Mouse (Mus musculus) heart, embryonic 16.5 days (tissue): ENCODE measurements around the gene Spef1. TPM values are rescaled to one million over a fixed set of nuclear protein-coding genes. Genes with fewer than 3 reads are reported as not detected.
A peak's percentile ranks its signal among the peaks of the same experiment; 100 is the strongest.

ENCODE experiments used
- ATAC-seq: fragments of 200-750 bp; cut with Nextera tagmentation; replicated peaks from 2 replicates; pipeline ENCODE4 v1.8.0; 2017; ENCODE audit warnings: moderate number of reproducible peaks; ENCODE audit not compliant: insufficient read depth, low FRiP score; ENCODE audit errors: extremely low read depth
- H3K27ac ChIP-seq: fragments of 300-500 bp; sonication (generic); 2 replicates; pipeline ENCODE4 v1.5.1; 2014; ENCODE audit warnings: mild to moderate bottlenecking, low read length, control low read depth, moderate library complexity
- H3K27me3 ChIP-seq: fragments of 300-500 bp; sonication (generic); 2 replicates; pipeline ENCODE4 v1.6.1; 2014; ENCODE audit warnings: low read length, mixed read lengths; ENCODE audit not compliant: control insufficient read depth, insufficient read depth
- H3K36me3 ChIP-seq: fragments of 300-500 bp; sonication (generic); 2 replicates; pipeline ENCODE4 v1.6.1; 2014; ENCODE audit not compliant: control insufficient read depth, insufficient read depth
- H3K4me1 ChIP-seq: fragments of 300-500 bp; sonication (generic); 2 replicates; pipeline ENCODE4 v1.6.1; 2014; ENCODE audit warnings: low read length, mixed read lengths; ENCODE audit not compliant: control insufficient read depth, insufficient read depth
- H3K4me2 ChIP-seq: fragments of 300-500 bp; sonication (generic); 2 replicates; pipeline ENCODE4 v1.6.1; 2014; ENCODE audit warnings: low read depth, mild to moderate bottlenecking, control low read depth, low read length
- H3K4me3 ChIP-seq: fragments of 300-500 bp; sonication (generic); 2 replicates; pipeline ENCODE4 v1.5.1; 2014; ENCODE audit warnings: mild to moderate bottlenecking, control low read depth, low read length
- H3K9ac ChIP-seq: fragments of 300-500 bp; sonication (generic); 2 replicates; pipeline ENCODE4 v1.6.1; 2014; ENCODE audit warnings: low read length, control low read depth
- H3K9me3 ChIP-seq: fragments of 300-500 bp; sonication (generic); replicated peaks from 2 replicates; pipeline ENCODE4 v1.6.1; 2016; ENCODE audit warnings: low read length; ENCODE audit not compliant: control insufficient read depth
- WGBS: fragments of 180-500 bp; shearing (Covaris S2); extraction: QIAGEN DNeasy Blood & Tissue Kit; methylation state at CpG from one replicate; pipeline ENCODE4 v1.1.7; 2014; 5-methylcytosine and 5-hydroxymethylcytosine counted together
- polyA plus RNA-seq: library from polyadenylated mRNA; unstranded; fragments of >200 nt; fragmentation: Nextera tagmentation; extraction: Ambion mirVana; gene quantifications from 2 replicates; pipeline ENCODE4 v1.2.1, GENCODE M21; 2015

Spef1 gene
- polyA plus RNA-seq, 1 experiment from 2014 or later, result 2.0 TPM

GRCm38 (mm10) chr2:131128211-131128610, 58.9 kb downstream of the Spef1 start:
- H3K4me2 ChIP-seq, result peak overlapping the region; percentile 89
- no peak overlapping the region; the same call in none of the 2 replicates for H3K27ac ChIP-seq
- peak overlapping the region; percentile 87 for H3K9ac ChIP-seq
- peak overlapping the region; percentile 71 for H3K4me3 ChIP-seq
- H3K27me3 ChIP-seq, result no peaks in the 10 kb centered on the region; the same call in 1 of the 2 replicates
- no peak for ATAC-seq
- peaks cover 13% of the 10 kb centered on the region for H3K4me1 ChIP-seq
- no peaks in the 10 kb centered on the region for H3K9me3 ChIP-seq
- 76% methylated on average over 5 of the region's 5 CpGs for WGBS
- no peaks in the 10 kb centered on the region for H3K36me3 ChIP-seq

DNA sequence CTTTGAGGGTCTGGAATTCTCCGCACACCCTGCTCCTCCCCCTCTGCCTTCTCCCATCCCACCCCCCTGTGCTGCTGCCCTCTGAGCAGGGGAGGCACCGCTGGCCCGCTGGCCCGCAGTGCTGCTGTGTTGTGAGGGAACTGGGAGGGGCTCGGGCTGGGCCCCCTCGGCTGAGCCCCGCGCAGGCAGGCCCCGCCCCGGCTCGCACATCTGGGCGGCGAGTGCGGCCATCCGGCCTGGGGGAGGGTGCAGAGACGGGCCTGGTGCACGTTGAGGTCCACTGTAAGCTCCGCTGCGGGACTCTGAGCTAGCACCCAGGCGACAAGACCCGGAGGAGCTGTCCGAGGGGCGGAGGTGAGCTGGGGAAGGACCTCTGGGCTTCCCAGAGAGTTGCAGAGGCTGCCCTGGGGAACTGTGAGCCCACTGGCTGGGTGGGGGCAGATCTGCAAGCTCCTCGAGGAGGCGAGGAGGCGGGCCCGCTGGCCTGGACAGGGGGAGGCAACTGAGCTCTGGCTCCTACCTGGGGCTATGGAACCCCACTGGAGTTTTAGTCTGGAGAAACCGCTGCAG, 59.8 kb downstream of the Spef1 start, which contains the start of gene Hspa12b:
Hspa12b (plus strand) TSS at position 120 of the 570 bp plus-strand sequence.
- Histone ChIP-seq H3K4me2 (peak within 1 kb of the TSS; percentile 89), H3K9ac (peak within 1 kb of the TSS; percentile 87), H3K9me3 (no peaks in the 10 kb centered on the region), H3K4me3 (peak within 1 kb of the TSS; percentile 71), H3K36me3 (no peaks in the 10 kb centered on the region), H3K27me3 (no peaks in the 10 kb centered on the region; the same call in 1 of the 2 replicates), H3K4me1 (peaks cover 13% of the 10 kb centered on the region; the same call in 1 of the 2 replicates), H3K27ac (peak within 1 kb of the TSS; percentile 73)
- WGBS, result under 1% methylated on average over 28 of the region's 28 CpGs
- peak; percentile 96 for ATAC-seq

DNA sequence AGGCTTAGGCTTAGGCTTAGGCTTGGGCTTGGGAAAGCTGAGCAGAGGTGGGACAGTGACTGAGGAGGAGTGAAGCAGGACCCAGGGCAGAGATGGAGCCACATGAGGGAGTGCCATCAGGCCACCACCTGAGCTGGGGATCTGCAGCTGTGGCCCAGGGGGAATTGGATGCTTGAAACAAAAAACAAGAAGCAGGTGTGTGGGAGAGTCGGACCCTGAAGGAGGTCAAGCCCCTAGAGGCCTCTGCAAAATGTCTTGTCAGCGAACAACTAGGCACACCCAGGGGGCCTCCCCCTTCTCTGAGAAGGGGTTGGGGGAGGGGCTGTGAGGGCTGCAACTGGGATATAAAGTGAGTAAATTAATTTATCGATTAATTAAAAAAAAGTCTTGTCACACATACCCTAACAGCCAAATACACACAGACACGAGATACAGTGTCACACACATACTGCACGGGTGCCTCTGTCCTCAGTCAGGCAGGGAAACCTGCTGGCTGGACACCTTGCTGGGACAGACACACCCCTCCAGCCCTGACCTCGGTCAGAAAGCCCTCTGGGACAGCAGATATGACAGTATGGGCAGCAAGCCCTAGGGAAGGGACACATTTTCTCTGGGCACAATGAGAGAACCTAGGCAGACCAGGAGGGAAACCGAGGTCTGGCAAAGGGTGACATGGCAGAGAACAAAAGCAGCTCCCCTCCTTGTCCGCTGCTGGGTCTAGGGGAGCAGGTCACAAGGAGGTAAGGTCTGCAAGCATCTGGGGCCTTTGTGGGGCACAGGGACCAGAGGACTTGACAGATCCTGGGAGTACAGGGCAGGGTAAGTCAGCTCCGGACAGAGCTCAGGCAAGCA, 60.9 kb downstream of the Spef1 start:
- Histone ChIP-seq H3K4me1 (peaks cover 13% of the 10 kb centered on the region; the same call in 1 of the 2 replicates), H3K27me3 (no peaks in the 10 kb centered on the region; the same call in 1 of the 2 replicates), H3K4me3 (no peak overlapping the region), H3K27ac (no peak overlapping the region), H3K9ac (no peak overlapping the region; the same call in 1 of the 2 replicates), H3K36me3 (no peaks in the 10 kb centered on the region), H3K4me2 (no peak overlapping the region), H3K9me3 (no peaks in the 10 kb centered on the region)
- WGBS, result 64% methylated on average over 9 of the region's 9 CpGs
- no peak for ATAC-seq

DNA sequence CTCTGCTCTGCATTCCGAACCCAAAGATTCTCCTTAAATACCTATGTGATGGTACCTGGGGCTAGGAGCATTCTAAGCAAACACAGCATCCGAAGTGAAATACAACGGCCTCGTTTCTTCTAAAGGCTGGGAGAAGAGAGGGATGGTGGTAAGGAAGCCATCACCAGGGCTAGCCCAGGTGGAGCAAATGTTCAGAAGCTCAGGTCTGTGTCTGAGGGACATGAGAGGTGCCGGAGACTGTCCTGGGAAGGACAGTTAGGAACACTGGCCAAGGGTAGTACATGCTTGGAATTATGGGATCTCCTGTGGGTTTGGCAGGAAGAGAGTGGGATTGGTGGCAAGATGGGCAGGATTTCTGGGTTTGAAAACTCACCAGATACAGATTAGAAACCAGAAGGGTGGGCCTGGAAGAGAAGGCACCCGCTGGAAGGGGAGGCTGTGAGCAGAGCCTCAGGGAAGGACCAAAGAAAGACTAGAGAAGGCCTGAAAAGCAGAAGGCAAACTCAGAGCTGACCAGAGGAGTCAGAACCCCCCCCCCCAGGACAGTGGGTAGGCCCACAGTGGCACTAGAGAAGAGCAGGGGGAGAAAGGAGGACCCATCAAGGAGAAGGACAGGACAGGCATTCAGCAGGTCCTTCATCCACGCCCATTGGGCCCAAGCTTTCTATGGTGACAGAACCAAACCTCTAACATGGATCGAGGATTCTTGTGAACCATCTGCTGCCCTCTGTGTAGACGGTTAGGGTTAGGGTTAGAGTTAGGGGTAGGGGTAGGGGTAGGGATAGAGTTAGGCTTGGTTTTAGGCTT, 61.7 kb downstream of the Spef1 start:
- no peak overlapping the region for H3K27ac ChIP-seq

DNA sequence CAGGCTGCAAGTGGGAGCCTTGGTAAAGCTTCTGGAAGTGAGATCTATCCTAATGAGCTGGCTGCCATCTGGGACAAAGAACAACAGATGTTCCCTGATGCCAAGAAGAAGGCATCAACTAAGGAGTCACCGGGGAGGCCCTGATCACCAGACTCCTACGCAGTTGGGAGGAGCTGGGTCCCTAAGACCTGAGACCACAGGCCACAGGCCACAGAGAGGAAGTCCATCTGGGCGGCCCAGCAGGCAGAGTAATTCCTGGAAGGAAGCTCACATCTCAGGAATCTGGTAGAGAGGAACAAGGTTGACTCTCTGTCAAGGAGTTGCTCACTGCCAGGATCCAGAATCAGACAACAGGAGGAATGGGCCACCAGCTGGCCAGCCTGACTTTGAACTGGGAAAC, 62.9 kb downstream of the Spef1 start:
- Histone ChIP-seq H3K9me3 (no peaks in the 10 kb centered on the region), H3K4me2 (no peak overlapping the region), H3K4me3 (no peak overlapping the region), H3K9ac (no peak overlapping the region), H3K4me1 (peaks cover 13% of the 10 kb centered on the region; the same call in 1 of the 2 replicates), H3K36me3 (no peaks in the 10 kb centered on the region), H3K27ac (peak overlapping the region; percentile 55; the same call in 1 of the 2 replicates), H3K27me3 (no peaks in the 10 kb centered on the region; the same call in 1 of the 2 replicates)
- no peak for ATAC-seq
- WGBS, result 61% methylated on average over 3 of the region's 3 CpGs

More for the DNA sequence above, 61.7 kb downstream of the Spef1 start:
- no peak for ATAC-seq
- H3K4me2 ChIP-seq, result no peak overlapping the region
- no peak overlapping the region for H3K9ac ChIP-seq
- no peaks in the 10 kb centered on the region for H3K9me3 ChIP-seq
- 87% methylated on average over 9 of the region's 9 CpGs for WGBS
- no peak overlapping the region for H3K4me3 ChIP-seq
- H3K27me3 ChIP-seq, result no peaks in the 10 kb centered on the region; the same call in 1 of the 2 replicates
- H3K4me1 ChIP-seq, result peaks cover 13% of the 10 kb centered on the region; the same call in 1 of the 2 replicates
- H3K36me3 ChIP-seq, result no peaks in the 10 kb centered on the region

Other genes with a start within 250 kb of the Spef1 start
- gene Gfra4, start 144.2 kb downstream of the Spef1 start, polyA plus RNA-seq, result 1.8 and 3.0 TPM in 2 replicates
- gene Adam33, start 123.5 kb downstream of the Spef1 start, polyA plus RNA-seq, result 16.9 and 17.3 TPM in 2 replicates
- gene Siglec1, start 100.5 kb downstream of the Spef1 start, polyA plus RNA-seq, result 0.46 and 0.49 TPM in 2 replicates
- gene Hspa12b, start 60.0 kb downstream of the Spef1 start, polyA plus RNA-seq, result 11.6 and 12.8 TPM in 2 replicates
- gene Gm11037, start 53.8 kb downstream of the Spef1 start, polyA plus RNA-seq, result not detected in 2 replicates
- gene 1700037H04Rik, start 27.2 kb downstream of the Spef1 start, polyA plus RNA-seq, result 65.1 and 73.7 TPM in 2 replicates
- gene Cenpb, start 7.2 kb downstream of the Spef1 start, polyA plus RNA-seq, result 7.4 and 7.9 TPM in 2 replicates
- gene Cdc25b, start 333 bp downstream of the Spef1 start, polyA plus RNA-seq, result 50.4 and 55.8 TPM in 2 replicates
- gene Ap5s1, start 19.8 kb upstream of the Spef1 start, polyA plus RNA-seq, result 40.7 and 41.9 TPM in 2 replicates
- gene Mavs, start 46.8 kb upstream of the Spef1 start, polyA plus RNA-seq, result 28.2 and 29.6 TPM in 2 replicates
- 20.0 and 22.9 TPM in 2 replicates for gene Pank2, start 75.2 kb upstream of the Spef1 start, polyA plus RNA-seq
- gene Rnf24, start 165.6 kb upstream of the Spef1 start, polyA plus RNA-seq, result 1.7 and 2.0 TPM in 2 replicates